In genomic region chr16:97679252-97679651, GRCm38 (mm10) we compare ENCODE assay signal across 20 mouse cellular contexts.
"Had no signal": no experiment of that assay in that cellular context is flagged by ENCODE, and none has a peak within 500 bp of the region (broad histone marks: within the 10 kb centered on the region; RNA-seq: fewer than 3 reads in every experiment).

No protein-coding gene starts in this region.

- H3K27me3 ChIP-seq: kidney, embryonic 15.5 days; limb, embryonic 13.5 days; liver, embryonic 12.5 days; liver, embryonic 15.5 days; lung, embryonic 15.5 days; midbrain, embryonic 13.5 days; neural tube, embryonic 13.5 days had no signal

- H3K4me1 ChIP-seq: kidney, embryonic 15.5 days; limb, embryonic 10.5 days; limb, embryonic 13.5 days; liver, embryonic 12.5 days; liver, embryonic 15.5 days; lung, embryonic 15.5 days; megakaryocyte, embryonic 14.5 days; midbrain, embryonic 10.5 days; midbrain, embryonic 13.5 days; neural tube, embryonic 13.5 days had no signal

- H3K27ac ChIP-seq: kidney, embryonic 15.5 days; limb, embryonic 10.5 days; limb, embryonic 13.5 days; liver, embryonic 12.5 days; liver, embryonic 15.5 days; lung, embryonic 15.5 days; midbrain, embryonic 10.5 days; midbrain, embryonic 13.5 days; neural tube, embryonic 13.5 days had no signal

- H3K4me3 ChIP-seq: kidney, embryonic 15.5 days; limb, embryonic 10.5 days; limb, embryonic 13.5 days; liver, embryonic 12.5 days; liver, embryonic 15.5 days; lung, embryonic 15.5 days; megakaryocyte, embryonic 14.5 days; midbrain, embryonic 10.5 days; midbrain, embryonic 13.5 days; myocyte; neural tube, embryonic 13.5 days had no signal

- H3K9ac ChIP-seq: kidney, embryonic 15.5 days; limb, embryonic 13.5 days; liver, embryonic 12.5 days; liver, embryonic 15.5 days; lung, embryonic 15.5 days; midbrain, embryonic 13.5 days; neural tube, embryonic 13.5 days had no signal

- ATAC-seq: liver, embryonic 12.5 days; midbrain, embryonic 13.5 days; midbrain, embryonic 16.5 days had no signal

- DNase-seq: kidney, adult 11 months; kidney, adult 8-10 months; kidney, postnatal 10 days; kidney, postnatal 36 days; liver; retina, postnatal 1 day; right cerebral cortex, postnatal 25 days; thymus, postnatal 25 days had no signal

- H3K36me3 ChIP-seq: kidney, embryonic 15.5 days; limb, embryonic 10.5 days; limb, embryonic 13.5 days; liver, embryonic 12.5 days; liver, embryonic 15.5 days; lung, embryonic 15.5 days; midbrain, embryonic 10.5 days; midbrain, embryonic 13.5 days; neural tube, embryonic 13.5 days had no signal

- H3K9me3 ChIP-seq: kidney, embryonic 15.5 days; limb, embryonic 10.5 days; limb, embryonic 13.5 days; liver, embryonic 12.5 days; liver, embryonic 15.5 days; lung, embryonic 15.5 days; megakaryocyte, embryonic 14.5 days; midbrain, embryonic 10.5 days; midbrain, embryonic 13.5 days; neural tube, embryonic 13.5 days had no signal

- H3K4me2 ChIP-seq: kidney, embryonic 15.5 days; limb, embryonic 13.5 days; liver, embryonic 12.5 days; liver, embryonic 15.5 days; lung, embryonic 15.5 days; midbrain, embryonic 13.5 days; neural tube, embryonic 13.5 days had no signal
